Mouse (Mus musculus) hindbrain, embryonic 12.5 days (tissue): ENCODE results near the gene Lpin2. TPM values are rescaled to one million over a fixed set of nuclear protein-coding genes. Genes with fewer than 3 reads are reported as not detected.

ENCODE experiments used
- ATAC-seq: fragments of 200-750 bp; cut with Nextera tagmentation; 2 replicates; pipeline ENCODE4 v1.8.0; 2017; ENCODE audit warnings: moderate TSS enrichment; ENCODE audit not compliant: low FRiP score
- H3K27ac ChIP-seq: fragments of 300-500 bp; sonication (generic); 2 replicates; pipeline ENCODE4 v1.5.1; 2016; ENCODE audit warnings: mild to moderate bottlenecking
- H3K27me3 ChIP-seq: fragments of 300-500 bp; sonication (generic); 2 replicates; pipeline ENCODE4 v1.6.1; 2016; ENCODE audit warnings: mild to moderate bottlenecking
- H3K36me3 ChIP-seq: fragments of 300-500 bp; sonication (generic); 2 replicates; pipeline ENCODE4 v1.6.1; 2016; ENCODE audit warnings: mild to moderate bottlenecking
- H3K4me1 ChIP-seq: fragments of 300-500 bp; sonication (generic); 2 replicates; pipeline ENCODE4 v1.6.1; 2016
- H3K4me2 ChIP-seq: fragments of 300-500 bp; sonication (generic); replicated peaks from 2 replicates; pipeline ENCODE4 v1.6.1; 2016; ENCODE audit warnings: mild to moderate bottlenecking
- H3K4me3 ChIP-seq: fragments of 300-500 bp; sonication (generic); 2 replicates; pipeline ENCODE4 v1.5.1; 2016; ENCODE audit warnings: mild to moderate bottlenecking
- H3K9ac ChIP-seq: fragments of 300-500 bp; sonication (generic); 2 replicates; pipeline ENCODE4 v1.6.1; 2016; ENCODE audit warnings: mild to moderate bottlenecking, moderate library complexity
- H3K9me3 ChIP-seq: fragments of 300-500 bp; sonication (generic); replicated peaks from 2 replicates; pipeline ENCODE4 v1.6.1; 2016; ENCODE audit warnings: mild to moderate bottlenecking
- WGBS: fragments of 180-500 bp; shearing (Covaris S2); methylation state at CpG from one replicate; pipeline ENCODE4 v1.1.7; 2016; 5-methylcytosine and 5-hydroxymethylcytosine counted together
- polyA plus RNA-seq: library from polyadenylated mRNA; unstranded; fragments of >200 nt; fragmentation: Nextera tagmentation; extraction: Ambion mirVana; gene quantifications from 2 replicates; pipeline ENCODE4 v1.2.1, GENCODE M21; 2016

Gene Lpin2
- polyA plus RNA-seq, 1 experiment from 2014 or later: 43.1 TPM

DNA sequence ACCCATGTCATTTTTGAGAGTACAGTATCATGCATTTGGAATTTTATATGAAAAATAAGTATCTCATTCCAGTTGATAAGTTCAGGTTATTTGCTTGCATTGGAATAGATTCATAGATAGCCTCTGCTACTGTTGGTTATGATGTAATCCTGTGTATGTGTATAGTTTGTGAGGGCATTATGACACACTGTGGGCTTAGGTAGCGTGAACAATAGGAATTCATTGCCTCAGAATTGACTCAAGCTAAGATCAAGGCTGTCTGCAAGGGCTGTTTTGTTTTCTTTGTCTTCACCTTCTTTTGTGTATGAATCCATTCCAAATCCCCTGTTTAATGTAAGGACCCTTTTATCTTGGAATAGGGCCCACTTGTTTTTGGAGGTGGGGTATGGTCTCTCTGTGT lies 10.7 kb downstream of the Lpin2 start:
- Histone ChIP-seq H3K27ac (no peak overlapping the region), H3K9me3 (peaks cover 11% of the 10 kb centered on the region), H3K4me3 (no peak overlapping the region), H3K4me2 (no peak overlapping the region), H3K27me3 (no peaks in the 10 kb centered on the region), H3K36me3 (no peaks in the 10 kb centered on the region), H3K4me1 (peaks cover 8% of the 10 kb centered on the region), H3K9ac (no peak overlapping the region)
- 91% methylated on average over 1 of the region's 1 CpGs for WGBS
- no peak for ATAC-seq

- H3K9me3 ChIP-seq: peaks cover 11% of the 10 kb centered on the region
- ATAC-seq: no peak
- no peak overlapping the region for H3K9ac ChIP-seq
- H3K4me2 ChIP-seq: no peak overlapping the region
- WGBS: 73% methylated on average over 1 of the region's 1 CpGs
- H3K27ac ChIP-seq: no peak overlapping the region
- no peak overlapping the region for H3K4me3 ChIP-seq
- peaks cover 8% of the 10 kb centered on the region for H3K4me1 ChIP-seq
- H3K27me3 ChIP-seq: no peaks in the 10 kb centered on the region
- H3K36me3 ChIP-seq: no peaks in the 10 kb centered on the region
These were observed 11.1 kb downstream of the Lpin2 start for GRCm38 (mm10) chr17:71193485-71193884.

GRCm38 (mm10) chr17:71194906-71195632 lies 12.7 kb downstream of the Lpin2 start:
- peaks cover 11% of the 10 kb centered on the region for H3K9me3 ChIP-seq
- 84% methylated on average over 3 of the region's 3 CpGs for WGBS
- no peak overlapping the region for H3K4me3 ChIP-seq
- H3K27ac ChIP-seq: no peak overlapping the region
- peaks cover 3% of the 10 kb centered on the region for H3K4me1 ChIP-seq
- no peaks in the 10 kb centered on the region for H3K36me3 ChIP-seq
- H3K27me3 ChIP-seq: no peaks in the 10 kb centered on the region
- H3K9ac ChIP-seq: no peak overlapping the region
- no peak overlapping the region for H3K4me2 ChIP-seq
- ATAC-seq: no peak

GRCm38 (mm10) chr17:71195633-71196391 lies 13.5 kb downstream of the Lpin2 start:
- no peak for ATAC-seq
- H3K27me3 ChIP-seq: no peaks in the 10 kb centered on the region
- H3K9me3 ChIP-seq: peaks cover 11% of the 10 kb centered on the region
- 63% methylated on average over 10 of the region's 10 CpGs for WGBS
- H3K36me3 ChIP-seq: no peaks in the 10 kb centered on the region
- H3K4me2 ChIP-seq: no peak overlapping the region
- no peak overlapping the region for H3K27ac ChIP-seq
- H3K4me1 ChIP-seq: peaks cover 3% of the 10 kb centered on the region
- H3K4me3 ChIP-seq: no peak overlapping the region
- H3K9ac ChIP-seq: no peak overlapping the region

GRCm38 (mm10) chr17:71196415-71196814 lies 14.1 kb downstream of the Lpin2 start:
- 83% methylated on average over 3 of the region's 3 CpGs for WGBS

DNA sequence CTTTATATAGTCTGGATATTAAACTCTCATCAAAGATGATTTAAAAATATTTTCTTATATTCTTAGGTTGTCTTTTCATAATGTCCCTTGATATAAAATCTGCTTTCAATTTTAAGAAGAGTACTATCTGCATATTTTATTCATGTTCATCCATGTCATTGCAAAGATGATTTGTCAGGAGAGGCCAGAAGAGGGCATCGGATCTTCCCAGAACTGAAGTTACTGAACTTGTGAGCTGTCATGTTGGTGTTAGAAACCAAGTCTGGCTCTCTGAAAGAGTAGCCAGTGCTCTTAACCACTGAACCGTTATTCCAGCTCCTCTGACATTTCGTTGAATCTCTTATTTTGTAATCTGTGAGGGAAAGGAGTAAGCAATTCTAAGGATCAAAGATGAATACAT lies 17.0 kb downstream of the Lpin2 start:
- ATAC-seq: no peak
- Histone ChIP-seq H3K9ac (no peak overlapping the region), H3K27ac (no peak overlapping the region), H3K9me3 (no peaks in the 10 kb centered on the region), H3K27me3 (no peaks in the 10 kb centered on the region), H3K4me2 (no peak overlapping the region), H3K4me1 (peaks cover 13% of the 10 kb centered on the region), H3K36me3 (no peaks in the 10 kb centered on the region), H3K4me3 (no peak overlapping the region)
- 80% methylated on average over 3 of the region's 3 CpGs for WGBS

More at GRCm38 (mm10) chr17:71196415-71196814, 14.1 kb downstream of the Lpin2 start:
- Histone ChIP-seq H3K4me3 (no peak overlapping the region), H3K4me1 (peaks cover 3% of the 10 kb centered on the region), H3K4me2 (no peak overlapping the region), H3K9me3 (peaks cover 9% of the 10 kb centered on the region), H3K36me3 (no peaks in the 10 kb centered on the region), H3K9ac (no peak overlapping the region), H3K27ac (no peak overlapping the region), H3K27me3 (no peaks in the 10 kb centered on the region)
- no peak for ATAC-seq

DNA sequence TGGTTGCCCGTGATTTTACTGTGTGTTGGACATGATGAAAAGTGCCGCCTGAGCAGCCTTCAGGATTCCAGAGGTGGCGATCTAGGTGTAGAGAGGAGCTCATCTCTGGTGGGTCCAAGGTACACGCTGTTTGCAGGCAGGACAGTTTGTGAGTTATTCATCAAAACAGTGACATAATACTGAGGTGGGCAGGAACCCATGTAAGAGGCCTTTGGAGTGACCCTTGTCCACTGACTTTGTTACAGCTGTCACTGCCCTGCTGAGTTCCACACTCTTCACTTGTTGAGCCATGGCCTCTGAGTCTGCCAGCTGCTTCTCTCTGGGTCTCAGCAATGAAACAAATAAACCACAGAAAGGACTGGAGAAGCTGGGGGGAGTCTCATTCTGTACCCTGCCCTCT lies 19.8 kb downstream of the Lpin2 start:
- Histone ChIP-seq H3K36me3 (no peaks in the 10 kb centered on the region), H3K4me3 (no peak overlapping the region), H3K4me2 (no peak overlapping the region), H3K27me3 (no peaks in the 10 kb centered on the region), H3K4me1 (peaks cover 9% of the 10 kb centered on the region), H3K9ac (no peak overlapping the region), H3K9me3 (no peaks in the 10 kb centered on the region), H3K27ac (no peak overlapping the region)
- ATAC-seq: no peak
- WGBS: 64% methylated on average over 4 of the region's 4 CpGs

GRCm38 (mm10) chr17:71203998-71204808 lies 21.8 kb downstream of the Lpin2 start:
- H3K27me3 ChIP-seq: no peaks in the 10 kb centered on the region

GRCm38 (mm10) chr17:71204809-71205091 lies 22.4 kb downstream of the Lpin2 start:
- no peaks in the 10 kb centered on the region for H3K9me3 ChIP-seq
- ATAC-seq: no peak
- peaks cover 9% of the 10 kb centered on the region for H3K4me1 ChIP-seq
- no peak overlapping the region for H3K27ac ChIP-seq
- H3K27me3 ChIP-seq: no peaks in the 10 kb centered on the region
- no peak overlapping the region for H3K4me3 ChIP-seq
- no peaks in the 10 kb centered on the region for H3K36me3 ChIP-seq
- H3K4me2 ChIP-seq: no peak overlapping the region
- no peak overlapping the region for H3K9ac ChIP-seq
- 86% methylated on average over 6 of the region's 6 CpGs for WGBS

More at GRCm38 (mm10) chr17:71203998-71204808, 21.8 kb downstream of the Lpin2 start:
- H3K9me3 ChIP-seq: no peaks in the 10 kb centered on the region
- WGBS: 90% methylated on average over 9 of the region's 9 CpGs
- no peak overlapping the region for H3K9ac ChIP-seq
- no peak overlapping the region for H3K27ac ChIP-seq
- no peaks in the 10 kb centered on the region for H3K36me3 ChIP-seq
- H3K4me1 ChIP-seq: peaks cover 9% of the 10 kb centered on the region
- ATAC-seq: no peak
- H3K4me3 ChIP-seq: no peak overlapping the region
- no peak overlapping the region for H3K4me2 ChIP-seq

GRCm38 (mm10) chr17:71206136-71206893 lies 24.0 kb downstream of the Lpin2 start:
- Histone ChIP-seq H3K9me3 (no peaks in the 10 kb centered on the region), H3K4me3 (no peak overlapping the region), H3K9ac (no peak overlapping the region), H3K4me2 (no peak overlapping the region), H3K27me3 (no peaks in the 10 kb centered on the region), H3K27ac (no peak overlapping the region), H3K36me3 (no peaks in the 10 kb centered on the region), H3K4me1 (peaks cover 9% of the 10 kb centered on the region)
- WGBS: 85% methylated on average over 12 of the region's 12 CpGs
- no peak for ATAC-seq

DNA sequence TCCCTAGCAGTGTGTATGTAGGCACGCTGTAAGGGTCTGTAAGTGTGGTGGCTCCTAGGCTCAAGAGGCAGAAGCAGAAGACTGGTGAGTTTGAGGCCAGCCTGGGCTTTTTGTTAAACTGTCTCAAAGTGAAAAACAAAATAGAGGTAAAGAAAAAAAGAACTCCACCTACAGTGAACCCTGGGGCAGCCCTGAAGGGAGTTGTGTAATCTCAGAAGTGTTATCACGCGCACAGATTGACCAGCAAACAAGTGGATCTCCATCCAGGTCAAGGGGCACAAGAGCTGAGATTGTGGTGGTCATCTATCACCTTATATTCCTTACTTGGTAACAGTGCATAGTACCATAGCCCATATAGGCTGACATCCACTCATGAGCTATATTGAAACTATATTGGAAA lies 24.9 kb downstream of the Lpin2 start:
- no peak overlapping the region for H3K4me3 ChIP-seq
- H3K36me3 ChIP-seq: no peaks in the 10 kb centered on the region
- no peak overlapping the region for H3K27ac ChIP-seq
- H3K9me3 ChIP-seq: no peaks in the 10 kb centered on the region
- no peak overlapping the region for H3K4me2 ChIP-seq
- 97% methylated on average over 3 of the region's 3 CpGs for WGBS
- H3K27me3 ChIP-seq: no peaks in the 10 kb centered on the region
- H3K9ac ChIP-seq: no peak overlapping the region
- peaks cover 10% of the 10 kb centered on the region for H3K4me1 ChIP-seq
- ATAC-seq: no peak

- 93% methylated on average over 1 of the region's 1 CpGs for WGBS
- Histone ChIP-seq H3K9me3 (no peaks in the 10 kb centered on the region), H3K4me2 (no peak overlapping the region), H3K27me3 (no peaks in the 10 kb centered on the region), H3K36me3 (no peaks in the 10 kb centered on the region), H3K4me1 (peaks cover 5% of the 10 kb centered on the region), H3K9ac (no peak overlapping the region), H3K27ac (no peak overlapping the region), H3K4me3 (no peak overlapping the region)
- ATAC-seq: no peak
These were observed 26.0 kb downstream of the Lpin2 start for GRCm38 (mm10) chr17:71208376-71208775.
